ENCODE assay signal across 8 mouse cellular contexts in the genomic region with DNA sequence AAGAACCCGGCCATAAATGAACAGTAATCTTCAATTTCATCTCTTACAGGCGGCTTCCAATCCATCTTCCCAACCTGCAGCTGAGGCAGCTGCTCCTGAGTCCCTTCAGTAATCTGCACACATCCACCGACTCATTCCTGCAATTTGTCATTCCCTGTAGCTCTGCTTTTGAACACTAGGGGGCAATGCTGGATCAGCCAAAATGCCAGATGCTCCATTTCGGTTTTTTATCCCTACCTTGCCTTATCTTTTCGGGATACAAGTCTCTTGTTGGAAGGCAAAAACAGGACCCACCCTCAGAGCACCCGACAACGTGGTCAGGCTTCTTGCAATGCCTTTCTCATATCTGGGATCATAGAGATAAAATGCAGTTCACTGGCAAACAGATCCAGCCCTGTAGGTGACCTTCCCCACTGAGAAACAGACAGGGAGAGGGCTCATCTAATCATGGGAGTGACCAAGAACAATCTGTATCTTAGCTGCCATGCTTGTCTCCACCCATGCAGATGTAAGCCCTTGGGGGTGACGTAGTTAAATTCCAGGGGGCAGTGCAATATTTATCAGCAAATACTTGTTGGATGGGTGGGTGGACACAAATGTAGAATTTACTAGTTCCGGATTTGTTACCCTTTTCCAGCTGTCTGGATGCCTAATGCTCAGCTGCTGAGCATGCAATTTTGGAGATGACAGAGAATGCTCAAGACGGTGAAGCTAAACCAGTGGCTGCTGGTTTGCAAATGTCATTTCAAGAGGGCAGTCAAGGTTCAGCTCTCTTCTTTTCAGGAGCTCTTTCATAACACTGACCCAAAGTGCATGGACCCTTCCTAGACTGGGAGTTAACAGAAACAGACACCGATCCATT.
A peak's percentile ranks its signal among the peaks of the same experiment; 100 is the strongest.
DNase-seq lines count a peak whose midpoint lies in the region; ATAC-seq lines count a peak whose summit lies in the region.

No protein-coding gene starts in this region.

- peak; percentile 63 for DNase-seq in 416B (ENCODE audit: low read depth)
- peak; percentile 54 for DNase-seq in adrenal gland, postnatal 25 days
- peak; percentile 66 for DNase-seq in embryonic facial prominence, embryonic 14.5 days (ENCODE audit: low spot score)
- DNase-seq in heart, adult 9 months (ENCODE audit: low spot score in 2 of 2) = peak; percentile 12 to 53
- peak; percentile 69 for DNase-seq in kidney, adult 9 months
- DNase-seq in limb, embryonic 10.5 days (ENCODE audit: low spot score) = peak; percentile 69
- DNase-seq in spleen, postnatal 10 days (ENCODE audit: low spot score in 2 of 2) = peak; percentile 48 to 49

- WGBS in embryonic facial prominence, embryonic 14.5 days = 24% methylated on average over 11 of the region's 11 CpGs
- 32% methylated on average over 11 of the region's 11 CpGs for WGBS in limb, embryonic 10.5 days
- WGBS in midbrain, embryonic 13.5 days = 25% methylated on average over 11 of the region's 11 CpGs

- no peaks in the 10 kb centered on the region for H3K36me3 ChIP-seq in embryonic facial prominence, embryonic 14.5 days (ENCODE audit: control insufficient read depth, insufficient read depth, low read length)
- no peaks in the 10 kb centered on the region for H3K36me3 ChIP-seq in limb, embryonic 10.5 days
- no peaks in the 10 kb centered on the region for H3K36me3 ChIP-seq in midbrain, embryonic 13.5 days

- 0 out of 2 replicates have a peak, but pooled peaks cover 5% of the 10 kb centered on the region for H3K4me1 ChIP-seq in embryonic facial prominence, embryonic 14.5 days (ENCODE audit: control insufficient read depth, insufficient read depth, low read length)
- H3K4me1 ChIP-seq in limb, embryonic 10.5 days = no peaks in the 10 kb centered on the region; the same call in 1 of the 2 replicates
- H3K4me1 ChIP-seq in midbrain, embryonic 13.5 days (replicated peaks) = peaks cover 32% of the 10 kb centered on the region

- no peak overlapping the region for H3K27ac ChIP-seq in embryonic facial prominence, embryonic 14.5 days (replicated peaks; ENCODE audit: low read depth, low read length)
- no peak overlapping the region for H3K27ac ChIP-seq in limb, embryonic 10.5 days
- no peak overlapping the region for H3K27ac ChIP-seq in midbrain, embryonic 13.5 days

- no peak overlapping the region for H3K9ac ChIP-seq in embryonic facial prominence, embryonic 14.5 days (ENCODE audit: low read depth, low read length)
- H3K9ac ChIP-seq in midbrain, embryonic 13.5 days (replicated peaks) = no peak overlapping the region

- H3K27me3 ChIP-seq in embryonic facial prominence, embryonic 14.5 days (replicated peaks; ENCODE audit: control insufficient read depth, insufficient read depth, low read length) = 0 out of 2 replicates have a peak, but pooled peaks cover 7% of the 10 kb centered on the region
- peaks cover 5% of the 10 kb centered on the region for H3K27me3 ChIP-seq in limb, embryonic 10.5 days (ENCODE audit: low read depth, poor library complexity, severe bottlenecking)
- H3K27me3 ChIP-seq in midbrain, embryonic 13.5 days = peaks cover 7% of the 10 kb centered on the region; the same call in 1 of the 2 replicates

- H3K9me3 ChIP-seq in embryonic facial prominence, embryonic 14.5 days (ENCODE audit: control insufficient read depth, low read length) = no peaks in the 10 kb centered on the region
- H3K9me3 ChIP-seq in limb, embryonic 10.5 days (replicated peaks) = no peaks in the 10 kb centered on the region
- no peaks in the 10 kb centered on the region for H3K9me3 ChIP-seq in midbrain, embryonic 13.5 days

- 0 out of 2 replicates have a peak, but pooled peaks have one; percentile 36 for ATAC-seq in embryonic facial prominence, embryonic 14.5 days (ENCODE audit: low read depth)
- ATAC-seq in midbrain, embryonic 13.5 days = 0 out of 2 replicates have a peak, but pooled peaks have one; percentile 34

- H3K4me3 ChIP-seq in embryonic facial prominence, embryonic 14.5 days (ENCODE audit: low read depth, low read length) = no peak overlapping the region
- no peak overlapping the region for H3K4me3 ChIP-seq in limb, embryonic 10.5 days
- no peak overlapping the region for H3K4me3 ChIP-seq in midbrain, embryonic 13.5 days (replicated peaks)

- H3K4me2 ChIP-seq in embryonic facial prominence, embryonic 14.5 days (ENCODE audit: low read depth, low read length) = no peak overlapping the region
- H3K4me2 ChIP-seq in midbrain, embryonic 13.5 days (replicated peaks) = no peak overlapping the region
